Mouse (Mus musculus): Measurements from ENCODE around the gene Sipa1. TPM values are rescaled to one million over a fixed set of nuclear protein-coding genes. Genes with fewer than 3 reads are reported as not detected.

Sipa1 gene
- polyA plus RNA-seq (2016; fragmentation: Nextera tagmentation; extraction: Ambion mirVana) = 25.5 and 28.1 TPM in 2 replicates

GRCm38 (mm10) chr19:5662981-5663913, at the start of gene Sipa1:
TSS of gene Sipa1 (minus strand) at chr19:5663707.
- H3K4me2 ChIP-seq = peak within 1 kb of the TSS; percentile 72
- 1% methylated on average over 32 of the region's 32 CpGs for WGBS
- ATAC-seq (ENCODE audit: insufficient number of reproducible peaks, low FRiP score) = peak; percentile 93
- no peaks in the 10 kb centered on the region for H3K27me3 ChIP-seq (replicated peaks)
- H3K27ac ChIP-seq (ENCODE audit: poor library complexity, severe bottlenecking) = peak within 1 kb of the TSS; percentile 78
- peak within 1 kb of the TSS; percentile 55 for H3K4me3 ChIP-seq
- H3K36me3 ChIP-seq = peaks cover 62% of the 10 kb centered on the region
- H3K4me1 ChIP-seq (replicated peaks) = peaks cover 47% of the 10 kb centered on the region
- no peaks in the 10 kb centered on the region for H3K9me3 ChIP-seq (replicated peaks)
- peak within 1 kb of the TSS; percentile 79 for H3K9ac ChIP-seq

DNA sequence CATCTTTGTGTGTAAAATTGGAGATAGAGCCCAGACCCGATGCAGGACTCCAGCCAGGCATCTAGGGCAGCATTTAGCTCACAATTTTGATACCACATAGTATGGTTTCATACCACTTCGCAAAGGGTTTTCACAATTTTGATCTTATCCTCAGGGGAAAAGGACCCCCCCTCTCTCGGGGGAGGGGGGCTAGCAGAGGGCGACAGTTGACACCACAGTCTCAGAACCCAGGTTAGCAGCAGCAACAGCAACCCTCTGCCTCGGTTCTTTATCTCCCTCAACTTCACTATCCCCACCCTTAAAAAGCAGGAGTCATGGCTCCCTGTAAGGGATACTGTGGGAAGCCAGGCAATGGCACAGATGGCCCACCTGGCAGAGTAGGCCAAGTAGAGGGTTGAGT, 49.7 kb upstream of the Sipa1 start:
- Histone ChIP-seq H3K9me3 (replicated peaks) (no peaks in the 10 kb centered on the region), H3K9ac (0 out of 2 replicates have a peak overlapping the region, but pooled peaks have one; percentile 17), H3K4me2 (peak overlapping the region; percentile 30), H3K4me1 (replicated peaks) (peaks cover 48% of the 10 kb centered on the region), H3K4me3 (0 out of 2 replicates have a peak overlapping the region, but pooled peaks have one; percentile 1), H3K27me3 (replicated peaks) (no peaks in the 10 kb centered on the region), H3K27ac (ENCODE audit: poor library complexity, severe bottlenecking) (no peak overlapping the region), H3K36me3 (peaks cover 95% of the 10 kb centered on the region)
- ATAC-seq (ENCODE audit: insufficient number of reproducible peaks, low FRiP score) = no peak
- WGBS = 69% methylated on average over 5 of the region's 5 CpGs

GRCm38 (mm10) chr19:5711907-5712460, 48.5 kb upstream of the Sipa1 start:
- Histone ChIP-seq H3K27ac (ENCODE audit: poor library complexity, severe bottlenecking) (no peak overlapping the region), H3K27me3 (replicated peaks) (no peaks in the 10 kb centered on the region), H3K4me1 (replicated peaks) (peaks cover 40% of the 10 kb centered on the region), H3K9ac (0 out of 2 replicates have a peak overlapping the region, but pooled peaks have one; percentile 30), H3K36me3 (peaks cover 95% of the 10 kb centered on the region), H3K4me2 (no peak overlapping the region), H3K4me3 (no peak overlapping the region), H3K9me3 (replicated peaks) (no peaks in the 10 kb centered on the region)
- ATAC-seq (ENCODE audit: insufficient number of reproducible peaks, low FRiP score) = no peak
- WGBS = 89% methylated on average over 14 of the region's 14 CpGs

DNA sequence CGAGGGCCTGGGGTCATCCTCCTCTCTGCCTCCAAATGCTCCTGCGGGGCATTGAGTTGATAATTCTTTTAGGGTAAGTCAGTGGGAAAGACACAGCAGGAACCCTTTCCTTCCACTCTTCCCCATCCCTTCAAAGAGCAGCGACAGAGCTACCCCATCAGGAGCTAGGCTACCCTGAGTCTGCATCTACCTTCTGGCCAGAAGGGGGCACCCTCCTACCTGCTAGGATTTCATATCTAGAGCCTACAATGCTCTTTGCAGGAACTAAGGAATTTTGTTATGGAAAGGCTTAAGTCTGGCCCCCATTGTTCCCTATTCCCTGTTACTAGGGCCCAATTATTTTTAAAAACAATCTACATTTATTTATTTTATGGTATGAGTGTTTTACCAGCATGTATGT, 47.7 kb upstream of the Sipa1 start:
- no peak overlapping the region for H3K9ac ChIP-seq
- H3K27ac ChIP-seq (ENCODE audit: poor library complexity, severe bottlenecking) = no peak overlapping the region
- 15% methylated on average over 3 of the region's 3 CpGs for WGBS
- no peaks in the 10 kb centered on the region for H3K9me3 ChIP-seq (replicated peaks)
- ATAC-seq (ENCODE audit: insufficient number of reproducible peaks, low FRiP score) = no peak
- peaks cover 97% of the 10 kb centered on the region for H3K36me3 ChIP-seq
- no peaks in the 10 kb centered on the region for H3K27me3 ChIP-seq (replicated peaks)
- no peak overlapping the region for H3K4me3 ChIP-seq
- H3K4me1 ChIP-seq (replicated peaks) = peaks cover 34% of the 10 kb centered on the region
- no peak overlapping the region for H3K4me2 ChIP-seq

DNA sequence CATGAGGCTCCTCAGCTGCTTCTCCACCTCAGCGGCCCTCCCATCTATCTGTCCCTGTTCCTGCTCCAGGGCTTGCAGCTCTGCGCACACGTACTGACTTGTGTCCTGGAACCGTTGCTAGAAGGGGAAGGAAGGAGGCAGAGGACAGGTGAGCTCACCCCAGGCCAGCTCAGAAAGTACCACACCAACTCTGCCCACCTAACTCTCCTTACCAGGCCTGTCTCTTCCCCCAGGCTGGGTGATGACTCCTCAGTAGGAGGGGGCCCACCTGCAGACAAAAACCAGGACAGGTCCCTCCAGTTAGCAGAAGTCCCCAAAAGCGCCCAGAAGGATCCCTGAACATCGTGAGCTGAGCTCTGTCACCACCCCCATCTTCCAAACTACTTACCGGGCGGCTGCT, 47.1 kb upstream of the Sipa1 start:
- Histone ChIP-seq H3K4me3 (no peak overlapping the region), H3K9ac (no peak overlapping the region), H3K9me3 (replicated peaks) (no peaks in the 10 kb centered on the region), H3K27ac (ENCODE audit: poor library complexity, severe bottlenecking) (no peak overlapping the region), H3K36me3 (peaks cover 97% of the 10 kb centered on the region), H3K4me2 (no peak overlapping the region), H3K4me1 (replicated peaks) (peaks cover 31% of the 10 kb centered on the region), H3K27me3 (replicated peaks) (no peaks in the 10 kb centered on the region)
- WGBS = 84% methylated on average over 8 of the region's 8 CpGs
- ATAC-seq (ENCODE audit: insufficient number of reproducible peaks, low FRiP score) = no peak

DNA sequence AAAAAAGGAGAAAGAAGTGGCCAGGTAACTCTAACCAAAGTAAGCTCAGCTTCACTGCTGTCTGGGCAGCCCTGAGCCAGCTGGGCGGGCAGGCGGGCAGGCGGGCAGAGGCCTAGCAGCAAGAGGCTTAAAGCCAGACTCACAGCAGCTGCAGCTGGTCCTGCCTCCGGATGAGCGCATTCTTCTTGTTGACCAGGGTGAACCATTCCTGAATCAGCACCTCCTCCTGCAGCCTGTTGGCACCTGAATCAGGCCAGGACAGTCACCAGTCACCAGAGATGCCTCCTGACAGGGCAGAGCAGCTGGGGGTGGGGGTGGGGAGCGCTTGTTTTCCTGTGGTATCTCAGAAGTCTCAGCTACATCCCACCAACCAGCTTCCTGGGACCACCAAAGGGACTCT, 46.6 kb upstream of the Sipa1 start:
- peaks cover 92% of the 10 kb centered on the region for H3K36me3 ChIP-seq
- 95% methylated on average over 6 of the region's 6 CpGs for WGBS

GRCm38 (mm10) chr19:5704801-5705571, 41.5 kb upstream of the Sipa1 start:
- H3K27ac ChIP-seq (ENCODE audit: poor library complexity, severe bottlenecking) = no peak overlapping the region; the same call in 1 of the 2 replicates
- H3K4me3 ChIP-seq = no peak overlapping the region
- peaks cover 18% of the 10 kb centered on the region for H3K4me1 ChIP-seq (replicated peaks)
- no peaks in the 10 kb centered on the region for H3K9me3 ChIP-seq (replicated peaks)
- no peak overlapping the region for H3K9ac ChIP-seq
- 45% methylated on average over 10 of the region's 10 CpGs for WGBS
- ATAC-seq (ENCODE audit: insufficient number of reproducible peaks, low FRiP score) = peak; percentile 54; the same call in 1 of the 2 replicates
- peaks cover 77% of the 10 kb centered on the region for H3K36me3 ChIP-seq
- no peaks in the 10 kb centered on the region for H3K27me3 ChIP-seq (replicated peaks)
- H3K4me2 ChIP-seq = no peak overlapping the region

More for the DNA sequence above, 46.6 kb upstream of the Sipa1 start:
- Histone ChIP-seq H3K4me1 (replicated peaks) (peaks cover 35% of the 10 kb centered on the region), H3K4me2 (no peak overlapping the region), H3K27ac (ENCODE audit: poor library complexity, severe bottlenecking) (no peak overlapping the region), H3K9ac (no peak overlapping the region), H3K4me3 (no peak overlapping the region), H3K9me3 (replicated peaks) (no peaks in the 10 kb centered on the region), H3K27me3 (replicated peaks) (no peaks in the 10 kb centered on the region)
- ATAC-seq (ENCODE audit: insufficient number of reproducible peaks, low FRiP score) = no peak

- WGBS = 66% methylated on average over 17 of the region's 17 CpGs
- no peak within 1 kb of the TSS for H3K4me3 ChIP-seq
- H3K4me2 ChIP-seq = no peak within 1 kb of the TSS
- no peaks in the 10 kb centered on the region for H3K9me3 ChIP-seq (replicated peaks)
- H3K9ac ChIP-seq = no peak within 1 kb of the TSS
- H3K27me3 ChIP-seq (replicated peaks) = no peaks in the 10 kb centered on the region
- peaks cover 18% of the 10 kb centered on the region for H3K4me1 ChIP-seq (replicated peaks)
- H3K36me3 ChIP-seq = peaks cover 78% of the 10 kb centered on the region
- ATAC-seq (ENCODE audit: insufficient number of reproducible peaks, low FRiP score) = peak; percentile 37; the same call in 1 of the 2 replicates
- no peak within 1 kb of the TSS; the same call in 1 of the 2 replicates for H3K27ac ChIP-seq (ENCODE audit: poor library complexity, severe bottlenecking)
These were observed 40.8 kb upstream of the Sipa1 start, which contains the start of gene Kcnk7 for GRCm38 (mm10) chr19:5704163-5704800. TSS of gene Kcnk7 (plus strand) at chr19:5704367.

DNA sequence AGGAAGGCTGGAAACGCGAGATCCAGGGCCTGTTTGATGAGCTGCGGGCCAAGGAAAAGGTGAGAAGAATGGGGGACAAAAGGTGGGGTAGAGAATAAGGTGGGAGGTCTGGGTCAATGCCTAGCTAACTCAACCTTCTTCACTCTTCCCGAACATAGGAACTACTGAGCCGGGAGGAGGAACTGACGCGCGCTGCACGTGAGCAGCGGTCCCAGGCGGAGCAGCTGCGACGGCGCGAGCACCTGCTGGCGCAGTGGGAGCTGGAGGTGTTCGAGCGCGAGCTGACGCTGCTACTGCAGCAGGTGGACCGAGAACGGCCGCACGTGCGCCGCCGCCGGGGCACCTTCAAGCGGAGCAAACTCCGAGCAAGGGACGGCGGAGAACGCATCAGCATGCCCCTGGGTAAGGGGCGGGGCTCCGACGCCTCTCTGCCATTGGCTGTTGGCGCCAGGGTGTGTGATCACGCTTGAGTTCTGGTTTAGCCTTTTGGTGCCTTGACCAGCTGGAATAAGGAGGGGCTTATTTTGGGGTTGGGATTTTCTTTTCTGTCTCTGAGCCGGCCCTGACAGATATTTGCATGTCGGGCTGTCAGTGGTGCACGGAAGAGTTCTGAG, 32.4 kb upstream of the Sipa1 start:
- peaks cover 41% of the 10 kb centered on the region for H3K4me1 ChIP-seq (replicated peaks)
- H3K9me3 ChIP-seq (replicated peaks) = no peaks in the 10 kb centered on the region
- peak overlapping the region; percentile 46 for H3K4me2 ChIP-seq
- WGBS = 30% methylated on average over 41 of the region's 41 CpGs
- H3K27ac ChIP-seq (ENCODE audit: poor library complexity, severe bottlenecking) = no peak overlapping the region
- peaks cover 96% of the 10 kb centered on the region for H3K36me3 ChIP-seq
- no peaks in the 10 kb centered on the region; the same call in 1 of the 2 replicates for H3K27me3 ChIP-seq (replicated peaks)
- peak overlapping the region; percentile 18 for H3K4me3 ChIP-seq
- ATAC-seq (ENCODE audit: insufficient number of reproducible peaks, low FRiP score) = no peak
- peak overlapping the region; percentile 37; the same call in 1 of the 2 replicates for H3K9ac ChIP-seq

- 81% methylated on average over 6 of the region's 6 CpGs for WGBS
- Histone ChIP-seq H3K27me3 (replicated peaks) (no peaks in the 10 kb centered on the region; the same call in 1 of the 2 replicates), H3K9me3 (replicated peaks) (no peaks in the 10 kb centered on the region), H3K4me2 (peak overlapping the region; percentile 99), H3K4me1 (replicated peaks) (peaks cover 52% of the 10 kb centered on the region), H3K36me3 (peaks cover 79% of the 10 kb centered on the region), H3K27ac (ENCODE audit: poor library complexity, severe bottlenecking) (no peak overlapping the region), H3K9ac (peak overlapping the region; percentile 98; the same call in 1 of the 2 replicates), H3K4me3 (peak overlapping the region; percentile 84; the same call in 1 of the 2 replicates)
- no peak for ATAC-seq (ENCODE audit: insufficient number of reproducible peaks, low FRiP score)
These were observed 30.3 kb upstream of the Sipa1 start for GRCm38 (mm10) chr19:5693801-5694200.
